Mouse (Mus musculus) intestine, embryonic 15.5 days (tissue): ENCODE measurements at regions not wholly inside any gene's neighbourhood (a gene's known extent, or its start where the extent isn't known, plus 50 kb on each side); places are given as distances from the start of the nearest gene placed in this dataset.

ENCODE experiments used
- ATAC-seq: fragments of 200-750 bp; cut with Nextera tagmentation; 2 replicates; pipeline ENCODE4 v1.8.0; 2017; ENCODE audit warnings: moderate TSS enrichment, moderate library complexity
- H3K27ac ChIP-seq: fragments of 300-500 bp; sonication (generic); 2 replicates; pipeline ENCODE4 v1.5.1; 2015; ENCODE audit warnings: mild to moderate bottlenecking, inconsistent platforms
- H3K27me3 ChIP-seq: fragments of 300-500 bp; sonication (generic); replicated peaks from 2 replicates; pipeline ENCODE4 v1.6.1; 2015; ENCODE audit warnings: inconsistent platforms
- H3K36me3 ChIP-seq: fragments of 300-500 bp; sonication (generic); 2 replicates; pipeline ENCODE4 v1.6.1; 2015; ENCODE audit warnings: inconsistent platforms
- H3K4me1 ChIP-seq: fragments of 300-500 bp; sonication (generic); replicated peaks from 2 replicates; pipeline ENCODE4 v1.6.1; 2015; ENCODE audit warnings: inconsistent platforms
- H3K4me2 ChIP-seq: fragments of 300-500 bp; sonication (generic); replicated peaks from 2 replicates; pipeline ENCODE4 v1.6.1; 2015; ENCODE audit warnings: mild to moderate bottlenecking, inconsistent platforms
- H3K4me3 ChIP-seq: fragments of 300-500 bp; sonication (generic); replicated peaks from 2 replicates; pipeline ENCODE4 v1.5.1; 2015; ENCODE audit warnings: inconsistent platforms
- H3K9ac ChIP-seq: fragments of 300-500 bp; sonication (generic); 2 replicates; pipeline ENCODE4 v1.6.1; 2015; ENCODE audit warnings: inconsistent platforms
- H3K9me3 ChIP-seq: fragments of 300-500 bp; sonication (generic); 2 replicates; pipeline ENCODE4 v1.6.1; 2016; ENCODE audit warnings: inconsistent platforms
- WGBS: fragments of 180-500 bp; shearing (Covaris S2); methylation state at CpG from one replicate; pipeline ENCODE4 v1.1.7; 2015; 5-methylcytosine and 5-hydroxymethylcytosine counted together

DNA sequence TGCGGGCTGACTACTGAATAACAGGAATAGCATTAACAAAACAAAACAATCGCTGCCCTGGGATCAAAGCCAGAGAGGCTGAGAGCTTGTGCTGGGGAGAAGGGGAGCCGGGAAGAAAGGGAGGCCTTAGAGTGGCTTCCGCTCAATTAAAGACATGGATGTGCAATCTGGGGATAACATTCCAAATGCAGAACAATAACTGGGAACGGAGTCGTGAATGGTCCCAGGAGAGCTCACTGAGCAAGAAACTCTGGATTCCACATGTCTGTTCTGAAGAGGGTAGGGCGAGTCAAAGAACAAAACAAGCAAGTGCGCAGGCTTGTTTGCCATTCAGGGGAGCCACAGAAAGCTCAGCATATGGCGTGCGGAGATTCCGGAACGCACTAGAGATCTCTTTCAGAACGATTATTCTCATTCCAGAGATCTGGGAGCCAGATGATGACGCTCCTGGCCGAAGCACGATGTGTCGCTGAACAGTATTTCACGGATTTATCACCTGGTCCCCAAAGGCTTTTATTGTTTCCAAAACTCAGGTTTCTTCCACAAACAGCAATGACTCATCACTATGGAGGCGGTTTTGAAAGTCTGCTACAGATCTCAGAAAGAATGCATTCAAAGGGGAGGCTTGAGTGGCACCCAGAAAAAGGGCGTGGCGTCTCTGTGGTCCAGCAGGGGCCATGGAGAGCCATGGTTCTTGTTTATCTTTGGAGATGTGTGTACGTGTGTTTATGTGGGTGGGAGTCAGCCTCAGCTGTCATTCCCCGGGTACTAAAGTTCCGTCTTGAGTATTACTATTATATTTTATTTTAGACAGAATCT lies 159.0 kb downstream of the Slc4a3 start:
- no peaks in the 10 kb centered on the region for H3K27me3 ChIP-seq
- H3K9ac ChIP-seq, result no peak overlapping the region
- H3K4me2 ChIP-seq, result no peak overlapping the region
- H3K4me3 ChIP-seq, result no peak overlapping the region
- H3K4me1 ChIP-seq, result no peaks in the 10 kb centered on the region
- WGBS, result 52% methylated on average over 24 of the region's 24 CpGs
- no peaks in the 10 kb centered on the region for H3K9me3 ChIP-seq
- ATAC-seq, result no peak
- H3K36me3 ChIP-seq, result no peaks in the 10 kb centered on the region
- no peak overlapping the region for H3K27ac ChIP-seq

DNA sequence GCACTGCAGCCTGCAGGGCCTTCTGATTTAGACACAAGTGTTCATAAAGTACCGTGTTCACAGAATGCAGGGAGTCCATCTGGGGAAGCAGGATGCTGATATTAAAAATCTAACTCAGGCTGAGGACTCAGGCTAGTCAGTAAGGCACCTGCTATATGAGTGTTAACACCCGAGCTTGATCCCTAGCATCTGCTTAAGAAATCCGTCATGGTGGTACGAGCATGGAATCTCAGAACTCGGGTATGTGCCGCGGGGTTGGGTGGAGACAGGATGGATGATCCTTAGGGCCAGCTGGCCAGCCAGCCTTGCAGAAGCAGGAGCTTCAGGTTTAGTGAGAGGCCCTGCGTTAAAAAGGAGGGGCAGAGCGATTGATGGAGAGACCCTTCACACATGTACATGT lies 160.1 kb downstream of the Slc4a3 start:
- Histone ChIP-seq H3K4me2 (no peak overlapping the region), H3K9ac (no peak overlapping the region), H3K4me3 (no peak overlapping the region), H3K9me3 (no peaks in the 10 kb centered on the region), H3K4me1 (no peaks in the 10 kb centered on the region), H3K27ac (no peak overlapping the region), H3K27me3 (no peaks in the 10 kb centered on the region), H3K36me3 (no peaks in the 10 kb centered on the region)
- ATAC-seq, result no peak
- 77% methylated on average over 9 of the region's 9 CpGs for WGBS

DNA sequence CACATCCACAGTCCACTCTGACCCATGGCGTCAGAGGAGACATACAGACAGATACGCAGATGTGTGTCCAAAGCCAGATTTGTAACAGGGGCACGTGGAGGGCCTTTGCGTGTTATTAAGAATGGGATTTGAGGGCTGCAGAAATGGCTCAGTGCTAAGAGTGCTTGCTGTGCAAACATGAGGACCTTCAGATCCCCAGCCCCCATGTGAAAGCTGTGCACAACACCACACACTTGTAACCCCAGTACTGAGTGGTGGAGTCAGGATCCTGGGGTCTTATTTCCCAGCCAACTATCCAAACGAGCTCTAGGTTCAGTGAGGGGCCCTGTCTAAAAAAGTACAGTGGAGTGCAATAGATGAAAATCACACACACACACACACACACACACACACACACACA lies 177.4 kb downstream of the Slc4a3 start:
- no peak for ATAC-seq
- Histone ChIP-seq H3K4me1 (no peaks in the 10 kb centered on the region), H3K36me3 (no peaks in the 10 kb centered on the region), H3K4me3 (no peak overlapping the region), H3K9ac (no peak overlapping the region), H3K4me2 (no peak overlapping the region), H3K27ac (no peak overlapping the region), H3K27me3 (no peaks in the 10 kb centered on the region), H3K9me3 (no peaks in the 10 kb centered on the region)
- 85% methylated on average over 5 of the region's 5 CpGs for WGBS

- Histone ChIP-seq H3K4me3 (no peak overlapping the region), H3K27me3 (no peaks in the 10 kb centered on the region), H3K27ac (no peak overlapping the region), H3K9ac (no peak overlapping the region), H3K36me3 (no peaks in the 10 kb centered on the region), H3K4me1 (no peaks in the 10 kb centered on the region), H3K9me3 (no peaks in the 10 kb centered on the region), H3K4me2 (no peak overlapping the region)
- no peak for ATAC-seq
- 76% methylated on average over 2 of the region's 2 CpGs for WGBS
Measured at GRCm38 (mm10) chr1:75725329-75725728, 179.3 kb downstream of the Slc4a3 start.

GRCm38 (mm10) chr1:75728859-75729258 lies 182.8 kb downstream of the Slc4a3 start:
- WGBS, result 74% methylated on average over 2 of the region's 2 CpGs
- ATAC-seq, result no peak
- Histone ChIP-seq H3K9me3 (no peaks in the 10 kb centered on the region), H3K9ac (no peak overlapping the region), H3K27me3 (no peaks in the 10 kb centered on the region), H3K4me3 (no peak overlapping the region), H3K36me3 (no peaks in the 10 kb centered on the region), H3K4me1 (no peaks in the 10 kb centered on the region), H3K27ac (no peak overlapping the region), H3K4me2 (no peak overlapping the region)

DNA sequence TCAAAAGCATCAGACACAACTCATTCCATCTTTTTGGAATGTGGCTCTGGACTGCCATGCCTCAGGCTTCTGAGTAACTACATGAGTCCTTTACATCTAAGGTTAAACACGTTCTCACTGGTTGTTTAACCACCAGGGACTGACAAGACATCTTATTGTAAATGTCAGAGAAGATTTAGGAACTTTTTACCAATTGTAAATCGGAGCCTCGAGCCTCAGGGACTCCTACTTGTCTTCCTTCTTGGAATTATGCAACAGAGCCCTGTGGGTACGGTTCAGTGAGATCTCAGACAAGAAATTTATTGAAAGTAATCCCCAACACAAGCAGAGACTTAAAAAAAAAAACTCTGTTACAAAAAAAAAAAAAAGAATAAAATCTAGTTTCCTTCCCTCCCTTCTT lies 187.7 kb downstream of the Slc4a3 start:
- no peaks in the 10 kb centered on the region for H3K9me3 ChIP-seq
- no peak for ATAC-seq
- H3K9ac ChIP-seq, result no peak overlapping the region
- H3K36me3 ChIP-seq, result no peaks in the 10 kb centered on the region
- H3K27ac ChIP-seq, result no peak overlapping the region
- H3K4me3 ChIP-seq, result no peak overlapping the region
- 37% methylated on average over 4 of the region's 4 CpGs for WGBS
- no peaks in the 10 kb centered on the region for H3K27me3 ChIP-seq
- no peak overlapping the region for H3K4me2 ChIP-seq
- H3K4me1 ChIP-seq, result no peaks in the 10 kb centered on the region

DNA sequence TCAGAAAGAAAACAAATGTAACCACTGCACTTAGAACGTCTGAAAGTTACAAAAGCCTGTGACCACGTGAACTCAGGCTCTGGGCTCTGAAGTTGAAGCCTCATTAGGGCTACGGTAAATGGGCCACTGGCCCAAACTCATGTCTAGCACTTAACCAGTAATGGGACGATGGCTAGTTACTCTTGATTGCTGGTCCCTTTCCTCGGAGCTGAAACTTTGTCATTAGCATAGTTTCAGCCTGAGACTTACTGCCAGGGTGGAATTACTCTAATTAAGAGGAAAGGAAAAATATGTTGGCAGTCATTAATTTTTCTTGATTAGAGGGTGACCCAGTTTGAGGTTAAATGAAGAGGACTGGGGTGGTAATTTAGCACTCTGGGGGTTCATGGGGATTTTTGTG lies 192.6 kb downstream of the Slc4a3 start:
- Histone ChIP-seq H3K9me3 (no peaks in the 10 kb centered on the region), H3K27ac (no peak overlapping the region), H3K27me3 (no peaks in the 10 kb centered on the region), H3K9ac (no peak overlapping the region), H3K36me3 (no peaks in the 10 kb centered on the region), H3K4me1 (no peaks in the 10 kb centered on the region), H3K4me3 (no peak overlapping the region), H3K4me2 (no peak overlapping the region)
- WGBS, result 74% methylated on average over 5 of the region's 5 CpGs
- ATAC-seq, result no peak

DNA sequence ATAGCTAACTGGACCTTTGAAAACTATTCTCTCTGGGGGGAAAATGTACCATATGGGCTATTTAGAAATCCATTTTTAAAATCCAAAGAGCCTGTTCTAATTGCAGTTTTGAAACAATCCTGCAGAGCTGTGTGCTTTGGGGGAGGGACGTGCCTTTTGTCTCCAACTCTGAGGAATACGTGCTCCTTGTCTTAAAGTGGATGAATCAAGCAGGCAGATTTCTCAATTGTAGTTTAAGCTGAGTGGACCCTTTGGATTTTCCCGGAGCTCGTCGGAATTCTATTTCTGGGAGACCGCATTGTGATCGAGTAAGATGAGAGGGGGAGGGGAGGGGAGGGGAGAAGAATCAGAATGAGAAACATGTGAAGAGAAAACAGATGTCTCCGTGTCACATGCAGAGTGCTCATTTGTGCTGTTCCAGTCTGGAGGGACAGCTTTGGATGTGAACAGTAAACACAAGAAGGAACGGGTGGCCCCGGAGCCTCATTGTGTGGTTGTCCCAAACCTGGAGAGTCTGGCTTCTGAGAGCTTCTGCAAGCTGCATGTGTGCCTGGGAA lies 203.7 kb downstream of the Slc4a3 start:
- Histone ChIP-seq H3K27ac (no peak overlapping the region), H3K9ac (no peak overlapping the region), H3K4me3 (no peak overlapping the region), H3K4me2 (no peak overlapping the region), H3K27me3 (no peaks in the 10 kb centered on the region), H3K4me1 (no peaks in the 10 kb centered on the region), H3K36me3 (no peaks in the 10 kb centered on the region), H3K9me3 (no peaks in the 10 kb centered on the region)
- 64% methylated on average over 10 of the region's 10 CpGs for WGBS
- no peak for ATAC-seq

GRCm38 (mm10) chr1:75772131-75772530 lies 226.1 kb downstream of the Slc4a3 start:
- no peaks in the 10 kb centered on the region for H3K36me3 ChIP-seq
- no peak overlapping the region for H3K4me3 ChIP-seq
- H3K4me1 ChIP-seq, result no peaks in the 10 kb centered on the region
- no peaks in the 10 kb centered on the region for H3K27me3 ChIP-seq
- WGBS, result 66% methylated on average over 5 of the region's 5 CpGs
- no peaks in the 10 kb centered on the region for H3K9me3 ChIP-seq
- H3K27ac ChIP-seq, result no peak overlapping the region
- no peak for ATAC-seq
- H3K4me2 ChIP-seq, result no peak overlapping the region
- H3K9ac ChIP-seq, result no peak overlapping the region

DNA sequence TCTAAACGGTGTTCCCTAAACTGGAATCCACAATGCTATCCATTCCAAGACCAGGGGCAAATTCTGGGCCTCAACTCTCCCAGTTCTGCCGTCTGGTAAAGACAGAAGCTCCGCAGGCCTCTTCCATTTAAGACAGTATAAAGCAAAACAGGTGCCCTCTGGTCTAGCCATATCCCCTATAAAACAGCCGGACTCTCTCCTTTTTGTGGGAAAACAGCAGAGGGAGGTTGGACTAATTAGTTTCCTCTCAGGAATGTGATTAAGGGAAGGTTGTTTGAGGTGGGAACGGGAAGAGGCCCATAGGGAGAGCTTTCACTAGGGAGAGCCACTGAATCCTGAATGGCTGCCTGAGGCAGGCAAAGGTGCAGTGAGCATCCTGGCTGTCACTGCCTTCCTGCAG lies 226.9 kb downstream of the Slc4a3 start:
- no peak overlapping the region for H3K9ac ChIP-seq
- WGBS, result 67% methylated on average over 5 of the region's 5 CpGs
- no peaks in the 10 kb centered on the region for H3K27me3 ChIP-seq
- no peaks in the 10 kb centered on the region for H3K9me3 ChIP-seq
- no peaks in the 10 kb centered on the region for H3K36me3 ChIP-seq
- no peak for ATAC-seq
- no peak overlapping the region for H3K27ac ChIP-seq
- H3K4me1 ChIP-seq, result no peaks in the 10 kb centered on the region
- no peak overlapping the region for H3K4me2 ChIP-seq
- no peak overlapping the region for H3K4me3 ChIP-seq

- WGBS, result 77% methylated on average over 8 of the region's 8 CpGs
- no peak overlapping the region for H3K4me2 ChIP-seq
Measured at GRCm38 (mm10) chr1:75778889-75779288, 232.8 kb downstream of the Slc4a3 start.

GRCm38 (mm10) chr1:75783206-75783605 lies 237.1 kb downstream of the Slc4a3 start:
- Histone ChIP-seq H3K36me3 (no peaks in the 10 kb centered on the region), H3K4me2 (no peak overlapping the region), H3K9me3 (no peaks in the 10 kb centered on the region), H3K27ac (no peak overlapping the region), H3K27me3 (no peaks in the 10 kb centered on the region), H3K9ac (no peak overlapping the region), H3K4me1 (no peaks in the 10 kb centered on the region), H3K4me3 (no peak overlapping the region)
- WGBS, result 79% methylated on average over 2 of the region's 2 CpGs
- no peak for ATAC-seq

More at GRCm38 (mm10) chr1:75778889-75779288, 232.8 kb downstream of the Slc4a3 start:
- H3K27ac ChIP-seq, result no peak overlapping the region
- H3K9me3 ChIP-seq, result no peaks in the 10 kb centered on the region
- no peak overlapping the region for H3K4me3 ChIP-seq
- ATAC-seq, result no peak
- no peaks in the 10 kb centered on the region for H3K4me1 ChIP-seq
- H3K27me3 ChIP-seq, result no peaks in the 10 kb centered on the region
- no peak overlapping the region for H3K9ac ChIP-seq
- H3K36me3 ChIP-seq, result no peaks in the 10 kb centered on the region

DNA sequence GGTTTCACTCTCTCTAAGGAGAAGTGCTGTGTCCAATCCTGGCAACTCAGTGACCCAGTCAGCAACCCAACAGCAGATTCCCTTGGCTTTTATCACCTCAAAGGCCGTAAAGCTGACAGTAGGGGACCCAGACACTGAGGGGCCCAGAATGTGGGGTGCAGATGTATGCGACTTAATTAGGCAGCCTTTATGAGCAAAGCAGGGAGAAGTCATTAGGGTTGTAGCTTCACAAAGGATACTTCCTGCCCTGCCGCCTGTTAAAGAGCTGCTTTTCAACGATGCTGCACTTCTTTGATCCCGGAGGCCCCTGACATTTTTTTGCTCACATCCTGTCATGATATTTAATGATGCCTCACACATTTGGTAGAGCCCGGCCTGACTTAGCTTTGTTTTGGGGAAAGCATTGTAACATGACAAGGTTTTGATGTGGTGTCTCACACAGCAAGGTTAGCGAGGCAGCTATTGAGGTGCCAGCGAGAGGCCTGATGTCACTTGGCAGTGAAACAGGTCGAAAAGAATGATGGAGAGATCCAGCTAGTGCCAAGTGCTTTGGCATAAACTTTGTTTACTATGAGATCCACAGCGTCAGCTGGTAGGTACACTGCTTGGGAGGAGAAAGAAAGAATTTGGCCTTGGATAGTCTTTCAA lies 240.2 kb downstream of the Slc4a3 start:
- whole genome bisulfite sequencing, result 48% methylated on average over 10 of the region's 10 CpGs
- no peak for ATAC-seq
- no peaks in the 10 kb centered on the region for H3K9me3 ChIP-seq

More for the DNA sequence above, 240.2 kb downstream of the Slc4a3 start:
- H3K9ac ChIP-seq, result no peak overlapping the region
- no peaks in the 10 kb centered on the region for H3K27me3 ChIP-seq
- H3K4me2 ChIP-seq, result no peak overlapping the region
- H3K4me1 ChIP-seq, result no peaks in the 10 kb centered on the region
- H3K4me3 ChIP-seq, result no peak overlapping the region
- no peaks in the 10 kb centered on the region for H3K36me3 ChIP-seq
- H3K27ac ChIP-seq, result no peak overlapping the region
